Mouse (Mus musculus) intestine, embryonic 16.5 days (tissue): ENCODE data around the gene Sirt1. TPM values are rescaled to one million over a fixed set of nuclear protein-coding genes. Genes with fewer than 3 reads are reported as not detected.
A peak's percentile ranks its signal among the peaks of the same experiment; 100 is the strongest.

Experiments
- ATAC-seq: fragments of 200-750 bp; cut with Nextera tagmentation; 2 replicates; pipeline ENCODE4 v1.8.0; 2017; ENCODE audit warnings: moderate TSS enrichment, moderate library complexity
- H3K27ac ChIP-seq: fragments of 300-500 bp; sonication (generic); 2 replicates; pipeline ENCODE4 v1.5.1; 2014; ENCODE audit warnings: mild to moderate bottlenecking, low read length
- H3K27me3 ChIP-seq: fragments of 300-500 bp; sonication (generic); replicated peaks from 2 replicates; pipeline ENCODE4 v1.6.1; 2014; ENCODE audit warnings: low read length, control low read depth, mixed read lengths; ENCODE audit not compliant: control insufficient read depth, insufficient read depth
- H3K36me3 ChIP-seq: fragments of 300-500 bp; sonication (generic); 2 replicates; pipeline ENCODE4 v1.6.1; 2014; ENCODE audit warnings: low read length, control low read depth; ENCODE audit not compliant: control insufficient read depth, insufficient read depth
- H3K4me1 ChIP-seq: fragments of 300-500 bp; sonication (generic); 2 replicates; pipeline ENCODE4 v1.6.1; 2014; ENCODE audit warnings: low read length, control low read depth, mixed read lengths; ENCODE audit not compliant: control insufficient read depth, insufficient read depth
- H3K4me2 ChIP-seq: fragments of 300-500 bp; sonication (generic); 2 replicates; pipeline ENCODE4 v1.6.1; 2014; ENCODE audit warnings: low read depth, low read length, control low read depth
- H3K4me3 ChIP-seq: fragments of 300-500 bp; sonication (generic); 2 replicates; pipeline ENCODE4 v1.5.1; 2014; ENCODE audit warnings: mild to moderate bottlenecking, low read length
- H3K9ac ChIP-seq: fragments of 300-500 bp; sonication (generic); 2 replicates; pipeline ENCODE4 v1.6.1; 2014; ENCODE audit warnings: low read depth, low read length
- H3K9me3 ChIP-seq: fragments of 300-500 bp; sonication (generic); 2 replicates; pipeline ENCODE4 v1.6.1; 2016; ENCODE audit warnings: low read length, control low read depth; ENCODE audit not compliant: control insufficient read depth
- WGBS: fragments of 180-500 bp; shearing (Covaris S2); extraction: QIAGEN DNeasy Blood & Tissue Kit; methylation state at CpG from one replicate; pipeline ENCODE4 v1.1.7; 2014; 5-methylcytosine and 5-hydroxymethylcytosine counted together
- polyA plus RNA-seq: library from polyadenylated mRNA; unstranded; fragments of >200 nt; fragmentation: Nextera tagmentation; extraction: Ambion mirVana; gene quantifications from 2 replicates; pipeline ENCODE4 v1.2.1, GENCODE M21; 2015

The Sirt1 gene
- polyA plus RNA-seq, 1 experiment from 2014 or later = 3.3 TPM

DNA sequence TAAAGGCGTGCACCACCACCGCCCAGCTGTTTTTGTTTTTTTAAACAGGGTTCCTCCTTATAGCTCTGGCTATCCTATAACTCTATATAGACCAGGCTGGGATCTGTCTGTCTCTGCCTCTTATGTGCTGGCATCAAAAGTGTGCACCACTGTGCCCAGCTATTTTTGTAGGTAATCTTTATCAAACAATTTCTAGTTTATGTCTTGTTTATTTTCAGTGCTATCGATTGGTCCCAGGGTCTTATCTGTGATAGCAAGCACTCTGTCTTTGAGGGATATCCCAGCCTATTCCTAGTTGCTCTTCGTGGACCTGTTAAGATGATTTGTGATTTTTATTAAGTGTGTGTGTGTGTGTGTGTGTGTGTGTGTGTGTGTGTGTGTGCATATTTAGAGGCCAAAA, 99.1 kb downstream of the Sirt1 start:
- H3K9me3 ChIP-seq = no peaks in the 10 kb centered on the region
- no peaks in the 10 kb centered on the region for H3K4me1 ChIP-seq
- no peak overlapping the region for H3K27ac ChIP-seq
- no peak overlapping the region for H3K9ac ChIP-seq
- H3K36me3 ChIP-seq = peaks cover 5% of the 10 kb centered on the region
- no peak overlapping the region for H3K4me2 ChIP-seq
- H3K27me3 ChIP-seq = no peaks in the 10 kb centered on the region
- ATAC-seq = no peak
- WGBS = 88% methylated on average over 4 of the region's 4 CpGs
- no peak overlapping the region for H3K4me3 ChIP-seq

DNA sequence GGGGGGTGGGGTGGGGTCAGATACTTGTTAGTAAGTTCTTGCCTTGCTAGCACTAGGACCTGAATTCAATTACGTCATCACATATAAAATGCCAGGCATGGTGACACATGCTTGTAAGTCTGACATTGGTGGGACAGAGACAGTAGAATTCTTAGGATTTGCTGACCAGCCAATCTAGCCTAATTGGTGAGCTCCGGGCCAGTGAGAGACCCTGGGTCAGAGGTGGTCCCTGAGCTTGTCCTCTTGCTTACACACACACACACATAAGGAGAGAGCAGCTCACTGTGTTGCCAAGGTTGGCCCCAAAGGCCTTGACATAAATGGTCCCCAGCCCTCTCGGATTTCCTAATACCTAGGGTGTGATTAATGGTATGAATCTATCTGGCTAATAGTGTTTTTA, 101.7 kb downstream of the Sirt1 start:
- H3K27ac ChIP-seq = no peak overlapping the region
- H3K9ac ChIP-seq = no peak overlapping the region
- no peaks in the 10 kb centered on the region for H3K9me3 ChIP-seq
- 94% methylated on average over 3 of the region's 3 CpGs for WGBS
- H3K4me3 ChIP-seq = no peak overlapping the region
- H3K36me3 ChIP-seq = peaks cover 6% of the 10 kb centered on the region
- ATAC-seq = no peak
- no peaks in the 10 kb centered on the region for H3K4me1 ChIP-seq
- H3K27me3 ChIP-seq = no peaks in the 10 kb centered on the region
- no peak overlapping the region for H3K4me2 ChIP-seq

DNA sequence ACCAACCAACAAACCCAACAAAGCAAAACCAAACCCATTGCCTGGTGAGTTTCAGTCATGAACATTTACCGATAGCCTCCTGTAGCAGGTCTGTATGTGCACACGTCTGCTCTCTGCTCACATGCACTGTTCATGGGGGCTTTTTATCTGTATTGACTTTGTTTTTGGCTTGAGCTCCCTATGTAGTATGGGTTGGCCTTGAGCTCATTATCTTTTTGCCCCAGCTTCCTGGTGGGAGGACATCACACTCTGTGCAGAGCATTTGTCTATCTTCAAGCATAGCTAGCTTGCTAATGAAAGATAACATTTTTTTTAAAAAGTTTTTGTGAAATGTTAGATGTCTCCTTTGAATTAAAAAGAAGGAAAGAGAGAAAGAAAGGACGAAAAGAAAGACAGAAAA, 104.5 kb downstream of the Sirt1 start:
- peaks cover 6% of the 10 kb centered on the region for H3K36me3 ChIP-seq
- H3K9me3 ChIP-seq = no peaks in the 10 kb centered on the region
- H3K4me2 ChIP-seq = no peak overlapping the region
- H3K4me3 ChIP-seq = no peak overlapping the region
- WGBS = 93% methylated on average over 3 of the region's 3 CpGs
- H3K27me3 ChIP-seq = no peaks in the 10 kb centered on the region
- ATAC-seq = peak; percentile 46; the same call in 1 of the 2 replicates
- H3K4me1 ChIP-seq = no peaks in the 10 kb centered on the region
- H3K9ac ChIP-seq = no peak overlapping the region
- no peak overlapping the region for H3K27ac ChIP-seq

DNA sequence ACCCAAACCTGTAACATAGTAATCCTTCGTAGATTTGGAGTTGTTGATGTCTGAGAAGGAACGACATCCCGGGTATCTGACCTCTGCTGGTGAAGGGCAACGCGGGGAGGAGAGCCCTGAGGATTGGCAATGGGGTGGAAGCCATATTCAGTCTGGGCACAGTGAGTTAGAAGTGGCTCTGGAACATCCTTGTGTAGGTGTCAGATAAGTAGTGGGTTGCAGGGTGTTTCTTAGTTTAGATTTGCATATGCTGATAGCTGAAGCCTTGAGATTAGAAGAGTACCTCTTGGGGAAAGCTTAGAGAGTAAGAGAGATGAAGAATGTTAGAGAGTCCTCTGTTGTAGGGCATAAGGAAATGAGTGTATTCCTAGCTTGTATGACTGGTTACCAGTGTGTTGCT, 108.6 kb downstream of the Sirt1 start:
- Histone ChIP-seq H3K9ac (no peak overlapping the region), H3K27ac (no peak overlapping the region), H3K27me3 (no peaks in the 10 kb centered on the region), H3K4me3 (no peak overlapping the region), H3K4me2 (no peak overlapping the region), H3K36me3 (peaks cover 3% of the 10 kb centered on the region), H3K9me3 (no peaks in the 10 kb centered on the region), H3K4me1 (no peaks in the 10 kb centered on the region)
- 93% methylated on average over 5 of the region's 5 CpGs for WGBS
- ATAC-seq = peak; percentile 46; the same call in 1 of the 2 replicates

DNA sequence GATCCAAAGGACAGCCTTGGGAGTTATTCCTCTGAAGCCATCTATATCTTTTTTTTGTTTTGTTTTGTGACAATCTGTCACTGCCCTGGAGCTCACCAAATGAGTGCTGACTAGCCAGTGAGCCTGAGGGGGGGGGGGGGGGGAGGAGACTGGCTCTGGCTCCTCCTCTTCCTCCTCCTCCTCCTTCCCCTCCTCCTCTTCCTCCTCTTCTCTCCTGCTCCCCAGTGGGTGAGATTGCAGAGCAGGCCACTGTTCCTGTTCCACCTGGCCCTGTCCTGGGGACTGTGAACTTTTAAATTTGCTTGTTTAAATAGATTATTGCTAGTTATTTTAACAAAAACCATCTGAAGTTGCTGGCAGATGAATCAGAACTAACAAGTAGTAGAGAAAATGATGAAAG, 109.1 kb downstream of the Sirt1 start:
- Histone ChIP-seq H3K9me3 (no peaks in the 10 kb centered on the region), H3K27me3 (no peaks in the 10 kb centered on the region), H3K4me1 (no peaks in the 10 kb centered on the region), H3K36me3 (peaks cover 3% of the 10 kb centered on the region), H3K9ac (no peak overlapping the region), H3K27ac (no peak overlapping the region), H3K4me3 (no peak overlapping the region), H3K4me2 (no peak overlapping the region)
- ATAC-seq = 0 out of 2 replicates have a peak, but pooled peaks have one; percentile 52

Other genes with a start within 250 kb of the Sirt1 start
- gene Mypn, start 177.8 kb downstream of the Sirt1 start, polyA plus RNA-seq = not detected in 2 replicates
- gene Herc4, start 137.9 kb downstream of the Sirt1 start, polyA plus RNA-seq = 27.7 and 31.7 TPM in 2 replicates
- gene Dnajc12, start 739 bp upstream of the Sirt1 start, polyA plus RNA-seq = 6.8 TPM in 2 replicates
- gene Gm7075, start 40.1 kb upstream of the Sirt1 start, polyA plus RNA-seq = not detected in 2 replicates
- 0.77 and 0.89 TPM in 2 replicates for gene Ctnna3, start 48.4 kb upstream of the Sirt1 start, polyA plus RNA-seq